Mouse (Mus musculus): Measurements from ENCODE around the gene Tbl3.
"Not testable (repeated sequence)": the region's sequence is repeated elsewhere in the genome, so short reads cannot be mapped to it uniquely, and the experiment has no call there.

Tbl3 gene

GRCm38 (mm10) chr17:24734513-24734912 lies 27.1 kb upstream of the Tbl3 start:
- Histone ChIP-seq H3K27me3 (ENCODE audit: control insufficient read depth, insufficient read depth, low read length, poor library complexity, severe bottlenecking) (no peaks in the 10 kb centered on the region), H3K36me3 (ENCODE audit: control insufficient read depth, insufficient read depth, low read length, poor library complexity, severe bottlenecking) (no peaks in the 10 kb centered on the region)
- DNase-seq (ENCODE audit: low read depth, low spot score), result no peak

GRCm38 (mm10) chr17:24733434-24734050 lies 26.1 kb upstream of the Tbl3 start:
- no peaks in the 10 kb centered on the region for H3K27me3 ChIP-seq (ENCODE audit: control insufficient read depth, insufficient read depth, low read length, poor library complexity, severe bottlenecking)
- H3K36me3 ChIP-seq (ENCODE audit: control insufficient read depth, insufficient read depth, low read length, poor library complexity, severe bottlenecking), result no peaks in the 10 kb centered on the region
- no peak for DNase-seq (ENCODE audit: low read depth, low spot score)

- no peak for DNase-seq (ENCODE audit: low read depth, low spot score)
- Histone ChIP-seq H3K27me3 (ENCODE audit: control insufficient read depth, insufficient read depth, low read length, poor library complexity, severe bottlenecking) (no peaks in the 10 kb centered on the region), H3K36me3 (ENCODE audit: control insufficient read depth, insufficient read depth, low read length, poor library complexity, severe bottlenecking) (no peaks in the 10 kb centered on the region)
Measured at GRCm38 (mm10) chr17:24732233-24732935, 24.9 kb upstream of the Tbl3 start.

DNA sequence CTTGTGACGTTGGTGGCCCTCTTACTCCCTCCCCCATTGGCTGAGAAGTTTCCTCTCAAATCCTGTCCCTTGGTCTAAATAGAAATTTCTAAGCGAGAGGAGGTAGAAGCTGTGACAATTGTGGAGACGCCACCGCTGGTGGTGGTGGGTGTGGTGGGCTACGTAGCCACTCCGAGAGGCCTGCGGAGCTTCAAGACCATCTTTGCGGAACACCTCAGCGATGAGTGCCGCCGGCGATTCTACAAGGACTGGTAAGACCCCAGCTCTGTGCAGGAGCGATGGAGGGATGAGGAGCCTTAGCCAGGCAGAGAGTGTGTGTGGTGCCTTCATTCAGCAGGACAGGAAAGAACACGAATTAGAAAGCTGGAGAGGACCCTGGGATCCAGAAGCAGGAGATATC lies 23.3 kb upstream of the Tbl3 start:
- H3K36me3 ChIP-seq (ENCODE audit: control insufficient read depth, insufficient read depth, low read length, poor library complexity, severe bottlenecking), result no peaks in the 10 kb centered on the region
- no peak for DNase-seq (ENCODE audit: low read depth, low spot score)

DNA sequence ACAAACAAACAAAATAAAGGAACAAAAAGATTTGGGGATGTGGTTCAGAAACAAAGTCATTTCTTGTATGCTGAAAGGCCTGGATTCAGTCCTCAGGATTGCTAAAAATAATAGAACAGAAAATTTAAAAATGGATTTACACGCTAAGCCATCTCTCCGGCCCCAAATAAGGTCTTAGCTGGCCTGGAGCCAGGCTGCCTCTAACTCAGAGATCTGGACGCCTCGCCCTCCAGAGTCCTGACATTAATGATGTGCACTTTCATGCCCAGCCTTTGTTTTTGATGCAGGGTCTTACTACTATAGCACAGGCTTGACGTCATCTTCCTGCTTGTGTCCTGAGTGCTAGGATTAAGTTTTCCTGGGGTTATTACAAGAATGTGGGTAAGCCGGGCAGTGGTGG lies 21.6 kb upstream of the Tbl3 start:
- DNase-seq (ENCODE audit: low read depth, low spot score), result no peak
- Histone ChIP-seq H3K36me3 (ENCODE audit: control insufficient read depth, insufficient read depth, low read length, poor library complexity, severe bottlenecking) (no peaks in the 10 kb centered on the region), H3K27me3 (ENCODE audit: control insufficient read depth, insufficient read depth, low read length, poor library complexity, severe bottlenecking) (no peaks in the 10 kb centered on the region)

More for the DNA sequence above, 23.3 kb upstream of the Tbl3 start:
- no peaks in the 10 kb centered on the region for H3K27me3 ChIP-seq (ENCODE audit: control insufficient read depth, insufficient read depth, low read length, poor library complexity, severe bottlenecking)

DNA sequence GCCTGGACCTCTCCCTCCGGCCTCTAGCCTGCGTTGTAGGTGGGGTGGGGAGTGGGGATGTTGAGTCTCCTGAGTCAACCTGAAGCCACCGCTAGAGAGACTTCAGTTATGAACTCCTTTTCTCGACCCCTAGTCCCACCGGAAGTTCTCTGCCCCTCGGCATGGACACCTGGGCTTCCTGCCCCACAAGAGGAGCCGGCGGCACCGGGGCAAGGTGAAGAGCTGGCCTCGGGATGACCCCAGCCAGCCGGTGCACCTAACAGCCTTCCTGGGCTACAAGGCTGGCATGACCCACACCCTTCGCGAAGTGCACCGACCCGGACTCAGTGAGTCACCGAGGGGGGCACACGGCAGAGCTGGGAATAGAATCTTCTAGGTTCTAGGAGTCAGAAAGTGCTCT lies 20.7 kb upstream of the Tbl3 start:
- no peaks in the 10 kb centered on the region for H3K27me3 ChIP-seq (ENCODE audit: control insufficient read depth, insufficient read depth, low read length, poor library complexity, severe bottlenecking)
- H3K36me3 ChIP-seq (ENCODE audit: control insufficient read depth, insufficient read depth, low read length, poor library complexity, severe bottlenecking), result no peaks in the 10 kb centered on the region
- no peak for DNase-seq (ENCODE audit: low read depth, low spot score)

DNA sequence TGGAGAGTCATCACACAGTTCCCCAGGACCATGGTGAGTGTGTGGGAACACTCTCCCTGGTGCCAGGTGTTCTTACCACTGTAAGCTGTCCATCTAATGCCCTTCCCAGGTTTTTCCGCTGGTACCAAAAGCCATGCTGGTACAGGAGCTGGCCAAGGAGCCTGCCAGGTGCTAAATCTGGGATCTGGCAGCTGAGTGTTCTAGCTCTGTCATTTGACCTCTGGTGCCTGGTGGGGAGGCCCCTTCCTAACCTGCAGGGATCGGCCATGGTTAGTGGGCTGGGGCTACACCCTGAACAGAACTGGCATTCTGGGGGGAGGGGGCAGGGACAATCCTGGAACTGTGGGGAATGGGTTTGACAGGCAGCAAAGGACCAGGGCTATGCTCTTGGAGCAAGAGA lies 20.2 kb upstream of the Tbl3 start, which contains the start of gene Rpl3l:
Gene Rpl3l (plus strand): TSS at position 203 of the 400 bp plus-strand sequence.
- Histone ChIP-seq H3K36me3 (ENCODE audit: control insufficient read depth, insufficient read depth, low read length, poor library complexity, severe bottlenecking) (no peaks in the 10 kb centered on the region), H3K27me3 (ENCODE audit: control insufficient read depth, insufficient read depth, low read length, poor library complexity, severe bottlenecking) (no peaks in the 10 kb centered on the region)
- DNase-seq (ENCODE audit: low read depth, low spot score), result no peak

DNA sequence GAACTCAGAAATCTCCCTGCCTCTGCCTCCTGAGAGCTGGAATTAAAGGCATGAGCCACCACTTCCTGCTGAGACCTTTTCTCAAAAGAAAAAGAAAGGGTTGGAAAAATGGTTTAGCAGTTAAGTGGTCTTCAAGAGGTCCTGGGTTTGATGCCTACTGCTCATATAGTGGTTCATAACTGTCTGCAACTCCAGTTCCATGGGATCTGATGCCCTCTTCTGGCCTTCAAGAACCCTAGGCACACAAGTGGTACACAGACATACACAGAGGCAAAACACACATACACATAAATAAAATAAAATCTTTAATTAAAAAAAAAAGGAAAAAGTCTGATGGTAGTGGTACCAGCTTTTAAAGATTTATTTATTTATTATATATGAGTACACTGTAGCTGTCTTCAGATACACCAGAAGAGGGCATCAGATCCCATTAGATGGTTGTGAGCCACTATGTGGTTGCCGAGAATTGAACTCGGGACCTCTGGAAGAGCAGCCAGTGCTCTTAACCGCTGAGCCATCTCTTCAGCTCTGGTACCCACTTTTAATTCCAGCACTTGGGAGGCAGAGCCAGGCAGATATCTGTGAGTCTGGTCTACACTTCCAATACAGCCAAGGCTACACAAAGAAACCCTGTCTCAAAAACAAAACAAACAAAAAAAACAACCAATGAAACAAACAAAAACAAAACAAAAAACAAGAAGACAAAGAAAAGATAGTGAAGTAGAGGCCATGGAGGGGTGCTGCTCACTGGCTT lies 18.4 kb upstream of the Tbl3 start:
- H3K27me3 ChIP-seq (ENCODE audit: control insufficient read depth, insufficient read depth, low read length, poor library complexity, severe bottlenecking), result no peaks in the 10 kb centered on the region
- H3K36me3 ChIP-seq (ENCODE audit: control insufficient read depth, insufficient read depth, low read length, poor library complexity, severe bottlenecking), result peaks cover 5% of the 10 kb centered on the region; the same call in 1 of the 2 replicates
- DNase-seq (ENCODE audit: low read depth, low spot score), result no peak

GRCm38 (mm10) chr17:24724184-24724583 lies 16.7 kb upstream of the Tbl3 start, which contains the start of gene Ndufb10:
TSS of gene Ndufb10 (minus strand) at chr17:24724478.
- Histone ChIP-seq H3K27me3 (ENCODE audit: control insufficient read depth, insufficient read depth, low read length, poor library complexity, severe bottlenecking) (no peaks in the 10 kb centered on the region), H3K36me3 (ENCODE audit: control insufficient read depth, insufficient read depth, low read length, poor library complexity, severe bottlenecking) (peaks cover 7% of the 10 kb centered on the region; the same call in 1 of the 2 replicates)
- peak; percentile 97 for DNase-seq (ENCODE audit: low read depth, low spot score)

- H3K27me3 ChIP-seq (ENCODE audit: control insufficient read depth, insufficient read depth, low read length, poor library complexity, severe bottlenecking), result no peaks in the 10 kb centered on the region
- H3K36me3 ChIP-seq (ENCODE audit: control insufficient read depth, insufficient read depth, low read length, poor library complexity, severe bottlenecking), result peaks cover 7% of the 10 kb centered on the region; the same call in 1 of the 2 replicates
- DNase-seq (ENCODE audit: low read depth, low spot score), result no peak
Measured at GRCm38 (mm10) chr17:24723881-24724180, 16.4 kb upstream of the Tbl3 start.

- peaks cover 7% of the 10 kb centered on the region; the same call in 1 of the 2 replicates for H3K36me3 ChIP-seq (ENCODE audit: control insufficient read depth, insufficient read depth, low read length, poor library complexity, severe bottlenecking)
- DNase-seq (ENCODE audit: low read depth, low spot score), result no peak
- no peaks in the 10 kb centered on the region for H3K27me3 ChIP-seq (ENCODE audit: control insufficient read depth, insufficient read depth, low read length, poor library complexity, severe bottlenecking)
Measured at GRCm38 (mm10) chr17:24723122-24723880, 15.8 kb upstream of the Tbl3 start.

GRCm38 (mm10) chr17:24722220-24722924 lies 14.9 kb upstream of the Tbl3 start:
- DNase-seq (ENCODE audit: low read depth, low spot score), result no peak
- Histone ChIP-seq H3K27me3 (ENCODE audit: control insufficient read depth, insufficient read depth, low read length, poor library complexity, severe bottlenecking) (no peaks in the 10 kb centered on the region), H3K36me3 (ENCODE audit: control insufficient read depth, insufficient read depth, low read length, poor library complexity, severe bottlenecking) (peaks cover 7% of the 10 kb centered on the region; the same call in 1 of the 2 replicates)

DNA sequence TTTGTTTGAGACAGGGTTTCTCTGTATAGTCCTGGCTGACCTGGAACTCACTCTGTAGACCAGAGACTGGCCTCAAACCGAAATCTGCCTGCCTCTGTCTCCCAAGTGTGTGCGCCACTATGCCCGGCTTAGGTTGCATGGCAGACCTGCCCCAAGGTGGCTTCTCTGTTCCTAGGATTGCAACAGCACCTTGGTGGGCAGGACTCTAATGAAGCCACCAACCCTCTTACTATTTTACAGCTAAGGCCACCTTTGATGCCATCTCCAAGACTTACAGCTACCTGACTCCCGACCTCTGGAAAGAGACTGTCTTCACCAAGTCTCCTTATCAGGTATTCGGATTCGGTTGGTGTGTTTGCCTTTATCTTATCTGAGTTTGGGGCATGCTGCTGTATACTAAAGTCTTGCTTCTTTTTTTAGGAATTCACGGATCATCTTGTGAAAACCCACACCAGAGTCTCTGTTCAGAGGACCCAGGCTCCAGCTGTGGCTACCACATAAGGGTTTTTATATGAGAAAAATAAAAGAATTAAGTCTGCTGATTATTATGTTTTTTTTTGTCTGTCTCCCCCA lies 14.0 kb upstream of the Tbl3 start:
- not testable (repeated sequence) for H3K27me3 ChIP-seq (ENCODE audit: control insufficient read depth, insufficient read depth, low read length, poor library complexity, severe bottlenecking); H3K36me3 ChIP-seq (ENCODE audit: control insufficient read depth, insufficient read depth, low read length, poor library complexity, severe bottlenecking); DNase-seq (ENCODE audit: low read depth, low spot score)

DNA sequence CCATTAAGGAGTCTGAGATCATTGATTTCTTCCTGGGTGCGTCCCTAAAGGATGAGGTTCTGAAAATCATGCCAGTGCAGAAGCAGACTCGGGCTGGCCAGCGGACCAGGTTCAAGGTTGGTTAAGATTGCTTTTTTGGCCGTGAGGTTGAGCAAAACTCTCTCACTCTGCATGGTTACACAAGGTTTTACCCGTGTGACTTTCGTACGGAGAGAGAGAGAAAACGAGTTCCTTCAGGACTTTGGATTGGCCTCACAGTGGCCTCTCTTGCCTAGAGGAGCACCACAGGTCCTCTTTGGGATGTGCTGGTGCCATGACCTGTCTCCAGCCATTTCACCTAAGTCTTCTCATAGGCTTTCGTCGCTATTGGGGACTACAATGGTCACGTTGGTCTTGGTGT lies 13.2 kb upstream of the Tbl3 start:
- H3K36me3 ChIP-seq (ENCODE audit: control insufficient read depth, insufficient read depth, low read length, poor library complexity, severe bottlenecking); H3K27me3 ChIP-seq (ENCODE audit: control insufficient read depth, insufficient read depth, low read length, poor library complexity, severe bottlenecking); DNase-seq (ENCODE audit: low read depth, low spot score): not testable (repeated sequence)
